Mouse (Mus musculus) intestine, embryonic 14.5 days (tissue): ENCODE data around the gene Stk10. TPM values are rescaled to one million over a fixed set of nuclear protein-coding genes. Genes with fewer than 3 reads are reported as not detected.

Experiments used
- ATAC-seq: fragments of 200-750 bp; cut with Nextera tagmentation; replicated peaks from 2 replicates; pipeline ENCODE4 v1.8.0; 2017; ENCODE audit warnings: low read depth, moderate number of reproducible peaks, moderate TSS enrichment, moderate library complexity; ENCODE audit not compliant: low FRiP score, low TSS enrichment
- DNase-seq: peaks from one replicate; pipeline ENCODE4 v3.0.0-alpha.2; 2018; ENCODE audit warnings: low spot score
- H3K27ac ChIP-seq: fragments of 300-500 bp; sonication (generic); 2 replicates; pipeline ENCODE4 v1.5.1; 2014; ENCODE audit warnings: low read depth, mild to moderate bottlenecking, control low read depth
- H3K27me3 ChIP-seq: fragments of 300-500 bp; sonication (generic); replicated peaks from 2 replicates; pipeline ENCODE4 v1.6.1; 2014; ENCODE audit warnings: low read length, control low read depth; ENCODE audit not compliant: control insufficient read depth, insufficient read depth
- H3K36me3 ChIP-seq: fragments of 300-500 bp; sonication (generic); 2 replicates; pipeline ENCODE4 v1.6.1; 2014; ENCODE audit warnings: low read length, control low read depth; ENCODE audit not compliant: control insufficient read depth, insufficient read depth
- H3K4me1 ChIP-seq: fragments of 300-500 bp; sonication (generic); replicated peaks from 2 replicates; pipeline ENCODE4 v1.6.1; 2014; ENCODE audit warnings: low read length, control low read depth, mixed read lengths; ENCODE audit not compliant: control insufficient read depth, insufficient read depth
- H3K4me2 ChIP-seq: fragments of 300-500 bp; sonication (generic); 2 replicates; pipeline ENCODE4 v1.6.1; 2014; ENCODE audit warnings: low read length
- H3K4me3 ChIP-seq: fragments of 300-500 bp; sonication (generic); 2 replicates; pipeline ENCODE4 v1.5.1; 2014; ENCODE audit warnings: low read depth, low read length, control low read depth, mixed read lengths
- H3K9ac ChIP-seq: fragments of 300-500 bp; sonication (generic); 2 replicates; pipeline ENCODE4 v1.6.1; 2014; ENCODE audit warnings: mild to moderate bottlenecking, low read length
- H3K9me3 ChIP-seq: fragments of 300-500 bp; sonication (generic); 2 replicates; pipeline ENCODE4 v1.6.1; 2016; ENCODE audit warnings: low read length, control low read depth; ENCODE audit not compliant: control insufficient read depth
- WGBS: fragments of 180-500 bp; shearing (Covaris S2); extraction: QIAGEN DNeasy Blood & Tissue Kit; methylation state at CpG from one replicate; pipeline ENCODE4 v1.1.7; 2014; 5-methylcytosine and 5-hydroxymethylcytosine counted together
- polyA plus RNA-seq: library from polyadenylated mRNA; unstranded; fragments of >200 nt; fragmentation: Nextera tagmentation; extraction: Ambion mirVana; gene quantifications from 2 replicates; pipeline ENCODE4 v1.2.1, GENCODE M21; 2014

Stk10 gene
- 3.0 and 3.3 TPM in 2 replicates for polyA plus RNA-seq

GRCm38 (mm10) chr11:32532765-32533481 is at the start of gene Stk10:
TSS of gene Stk10 (plus strand) at chr11:32533305.
- H3K36me3 ChIP-seq, result no peaks in the 10 kb centered on the region
- DNase-seq, result peak; percentile 86
- peak; percentile 94 for ATAC-seq
- H3K4me2 ChIP-seq, result peak within 1 kb of the TSS; percentile 95
- H3K27ac ChIP-seq, result no peak within 1 kb of the TSS
- H3K27me3 ChIP-seq, result no peaks in the 10 kb centered on the region
- H3K4me3 ChIP-seq, result peak within 1 kb of the TSS; percentile 61
- H3K4me1 ChIP-seq, result peaks cover 10% of the 10 kb centered on the region
- peak within 1 kb of the TSS; percentile 53 for H3K9ac ChIP-seq
- no peaks in the 10 kb centered on the region for H3K9me3 ChIP-seq
- under 1% methylated on average over 69 of the region's 82 CpGs for WGBS

- DNase-seq (no peak), ATAC-seq (no peak)
- whole genome bisulfite sequencing, result 66% methylated on average over 3 of the region's 3 CpGs
- H3K9me3 ChIP-seq, result no peaks in the 10 kb centered on the region
- H3K4me3 ChIP-seq, result no peak overlapping the region
- H3K27me3 ChIP-seq, result no peaks in the 10 kb centered on the region
- H3K4me1 ChIP-seq, result peaks cover 19% of the 10 kb centered on the region
- H3K27ac ChIP-seq, result no peak overlapping the region
- no peak overlapping the region for H3K4me2 ChIP-seq
- no peaks in the 10 kb centered on the region for H3K36me3 ChIP-seq
- no peak overlapping the region for H3K9ac ChIP-seq
Measured at GRCm38 (mm10) chr11:32485290-32485689, 47.8 kb upstream of the Stk10 start.

GRCm38 (mm10) chr11:32486621-32487020 is 46.5 kb upstream of the Stk10 start:
- Histone ChIP-seq H3K9me3 (no peaks in the 10 kb centered on the region), H3K27me3 (no peaks in the 10 kb centered on the region), H3K36me3 (no peaks in the 10 kb centered on the region), H3K4me1 (peaks cover 23% of the 10 kb centered on the region), H3K4me3 (no peak overlapping the region), H3K27ac (no peak overlapping the region), H3K4me2 (no peak overlapping the region), H3K9ac (no peak overlapping the region)
- no peak for DNase-seq
- no peak for ATAC-seq
- 44% methylated on average over 3 of the region's 3 CpGs for WGBS

GRCm38 (mm10) chr11:32487501-32487900 is 45.6 kb upstream of the Stk10 start:
- ATAC-seq, result no peak
- WGBS, result 85% methylated on average over 3 of the region's 3 CpGs
- DNase-seq, result no peak

GRCm38 (mm10) chr11:32488344-32488743 is 44.8 kb upstream of the Stk10 start:
- ATAC-seq, result no peak
- Histone ChIP-seq H3K4me1 (peaks cover 23% of the 10 kb centered on the region), H3K36me3 (no peaks in the 10 kb centered on the region), H3K27me3 (no peaks in the 10 kb centered on the region), H3K9me3 (no peaks in the 10 kb centered on the region), H3K27ac (no peak overlapping the region), H3K4me3 (no peak overlapping the region), H3K9ac (no peak overlapping the region), H3K4me2 (no peak overlapping the region)
- no peak for DNase-seq

More at GRCm38 (mm10) chr11:32487501-32487900, 45.6 kb upstream of the Stk10 start:
- Histone ChIP-seq H3K4me1 (peaks cover 23% of the 10 kb centered on the region), H3K9me3 (no peaks in the 10 kb centered on the region), H3K27ac (no peak overlapping the region), H3K27me3 (no peaks in the 10 kb centered on the region), H3K36me3 (no peaks in the 10 kb centered on the region), H3K4me3 (no peak overlapping the region), H3K9ac (no peak overlapping the region), H3K4me2 (no peak overlapping the region)

- Histone ChIP-seq H3K27me3 (no peaks in the 10 kb centered on the region), H3K9ac (no peak overlapping the region), H3K4me2 (no peak overlapping the region), H3K4me1 (peaks cover 23% of the 10 kb centered on the region), H3K9me3 (no peaks in the 10 kb centered on the region), H3K27ac (no peak overlapping the region), H3K4me3 (no peak overlapping the region), H3K36me3 (no peaks in the 10 kb centered on the region)
- ATAC-seq (0 out of 2 replicates have a peak, but pooled peaks have one; percentile 53), DNase-seq (no peak)
- WGBS, result 69% methylated on average over 5 of the region's 5 CpGs
Measured at GRCm38 (mm10) chr11:32488808-32489670, 44.1 kb upstream of the Stk10 start.

- no peaks in the 10 kb centered on the region for H3K9me3 ChIP-seq
- no peak overlapping the region for H3K9ac ChIP-seq
- H3K27me3 ChIP-seq, result no peaks in the 10 kb centered on the region
- WGBS, result 94% methylated on average over 2 of the region's 2 CpGs
- no peak overlapping the region for H3K27ac ChIP-seq
- no peak overlapping the region for H3K4me2 ChIP-seq
- DNase-seq (no peak), ATAC-seq (no peak)
- H3K36me3 ChIP-seq, result no peaks in the 10 kb centered on the region
- no peak overlapping the region for H3K4me3 ChIP-seq
- peaks cover 23% of the 10 kb centered on the region for H3K4me1 ChIP-seq
Measured at GRCm38 (mm10) chr11:32491079-32491478, 42.0 kb upstream of the Stk10 start.

- H3K27me3 ChIP-seq, result no peaks in the 10 kb centered on the region
- ATAC-seq (no peak), DNase-seq (no peak)
- no peaks in the 10 kb centered on the region for H3K9me3 ChIP-seq
- H3K9ac ChIP-seq, result no peak overlapping the region
- no peaks in the 10 kb centered on the region for H3K36me3 ChIP-seq
- no peak overlapping the region for H3K27ac ChIP-seq
- H3K4me2 ChIP-seq, result no peak overlapping the region
- peaks cover 17% of the 10 kb centered on the region for H3K4me1 ChIP-seq
- no peak overlapping the region for H3K4me3 ChIP-seq
Measured at GRCm38 (mm10) chr11:32493312-32493711, 39.8 kb upstream of the Stk10 start.
